Mouse (Mus musculus): ENCODE results near the gene Olfr1039. TPM values are rescaled to one million over a fixed set of nuclear protein-coding genes. Genes with fewer than 3 reads are reported as not detected.
"Not testable (repeated sequence)": the region's sequence is repeated elsewhere in the genome, so short reads cannot be mapped to it uniquely, and the experiment has no call there.

Olfr1039 gene
- total and polyA plus RNA-seq, 3 experiments: not detected

GRCm38 (mm10) chr2:86177720-86178119, 42.0 kb upstream of the Olfr1039 start, which contains the start of gene Olfr1044:
Gene Olfr1044 (minus strand): TSS chr2:86177820.
- H3K79me2 ChIP-seq (replicated peaks; ENCODE audit: control insufficient read depth, extremely low read depth, insufficient read depth, poor library complexity, severe bottlenecking): no peaks in the 10 kb centered on the region
- TF ChIP-seq USF1 (IDR thresholded peaks at IDR 0.05; ENCODE audit: low read depth, low read length): no peak
- no peak for TF ChIP-seq PAX5 (IDR thresholded peaks at IDR 0.05; ENCODE audit: low read length)
- TF ChIP-seq MXI1 (IDR thresholded peaks at IDR 0.05; ENCODE audit: low read depth, low read length): no peak
- TF ChIP-seq POLR2A (IDR thresholded peaks at IDR 0.05; ENCODE audit: low read depth, low read length): no peak
- TF ChIP-seq UBTF (IDR thresholded peaks at IDR 0.05; ENCODE audit: low read depth, low read length): no peak
- TF ChIP-seq RCOR1 (conservative IDR thresholded peaks at IDR 0.05; ENCODE audit: low read depth, low read length): no peak
- TF ChIP-seq RAD21 (IDR thresholded peaks at IDR 0.05; ENCODE audit: low read depth, low read length): no peak
- TF ChIP-seq POLR2AphosphoS2 (IDR thresholded peaks at IDR 0.05; ENCODE audit: low read depth, low read length): no peak
- TF ChIP-seq HCFC1 (IDR thresholded peaks at IDR 0.05; ENCODE audit: low read depth, low read length): no peak
- TF ChIP-seq TCF12 (IDR thresholded peaks at IDR 0.05; ENCODE audit: low read depth, low read length): no peak
- no peak for TF ChIP-seq CHD2 (IDR thresholded peaks at IDR 0.05; ENCODE audit: low read length)
- no peak for TF ChIP-seq MAFK (IDR thresholded peaks at IDR 0.05; ENCODE audit: insufficient replicate concordance, low read length)
- no peak for TF ChIP-seq ETS1 (conservative IDR thresholded peaks at IDR 0.05; ENCODE audit: low read depth, low read length)
- TF ChIP-seq CHD1 (IDR thresholded peaks at IDR 0.05; ENCODE audit: low read depth, low read length): no peak
- no peak for TF ChIP-seq SMC3 (IDR thresholded peaks at IDR 0.05; ENCODE audit: low read depth, low read length)
- no peak within 1 kb of the TSS for H3K27ac ChIP-seq (ENCODE audit: insufficient read depth, low read depth)
- H3K4me2 ChIP-seq (ENCODE audit: insufficient read depth, low read depth, poor library complexity, severe bottlenecking): no peak within 1 kb of the TSS
- H3K27me3 ChIP-seq (replicated peaks): no peaks in the 10 kb centered on the region
- H3K9ac ChIP-seq (ENCODE audit: insufficient read depth, low read depth): no peak within 1 kb of the TSS
- no peaks in the 10 kb centered on the region for H3K4me1 ChIP-seq (ENCODE audit: control insufficient read depth in 1 of 2, insufficient read depth in 2 of 2)
- dilution Hi-C loops (cut with MboI; ENCODE audit: extremely low pct_ligation_motif_present, extremely low pct_unique_long_range_greater_than_20kb, low sequenced_read_pairs) (no loop called here), in situ Hi-C loops (cut with MboI; ENCODE audit: low pct_ligation_motif_present, low pct_unique_long_range_greater_than_20kb, low sequenced_read_pairs) (no loop called here)
- peaks cover 14% of the 10 kb centered on the region for H3K9me3 ChIP-seq (replicated peaks; ENCODE audit: low read length)
- H3K4me3 ChIP-seq (replicated peaks in 1 of 3; ENCODE audit: low read depth in 2 of 3, low read length in 2 of 3, poor library complexity in 1 of 3): no peak within 1 kb of the TSS
- H3K36me3 ChIP-seq (replicated peaks in 1 of 2; ENCODE audit: control insufficient read depth in 1 of 2, insufficient read depth in 1 of 2, low read length in 1 of 2): no peaks in the 10 kb centered on the region
- DNase-seq (ENCODE audit: extremely low read depth): no peak

GRCm38 (mm10) chr2:86175422-86175821, 39.7 kb upstream of the Olfr1039 start:
- peaks cover 13% of the 10 kb centered on the region for H3K9me3 ChIP-seq (replicated peaks; ENCODE audit: low read length)
- H3K4me1 ChIP-seq (ENCODE audit: control insufficient read depth in 1 of 2, insufficient read depth in 2 of 2); H3K27me3 ChIP-seq (replicated peaks); H3K27ac ChIP-seq (ENCODE audit: insufficient read depth, low read depth); DNase-seq (ENCODE audit: extremely low read depth); H3K79me2 ChIP-seq (replicated peaks; ENCODE audit: control insufficient read depth, extremely low read depth, insufficient read depth, poor library complexity, severe bottlenecking); H3K36me3 ChIP-seq (replicated peaks in 1 of 2; ENCODE audit: control insufficient read depth in 1 of 2, insufficient read depth in 1 of 2, low read length in 1 of 2); H3K4me3 ChIP-seq (replicated peaks in 1 of 3; ENCODE audit: low read depth in 2 of 3, low read length in 2 of 3, poor library complexity in 1 of 3); H3K4me2 ChIP-seq (ENCODE audit: insufficient read depth, low read depth, poor library complexity, severe bottlenecking); dilution Hi-C loops (cut with MboI; ENCODE audit: extremely low pct_ligation_motif_present, extremely low pct_unique_long_range_greater_than_20kb, low sequenced_read_pairs); H3K9ac ChIP-seq (ENCODE audit: insufficient read depth, low read depth); in situ Hi-C loops (cut with MboI; ENCODE audit: low pct_ligation_motif_present, low pct_unique_long_range_greater_than_20kb, low sequenced_read_pairs): not testable (repeated sequence)

GRCm38 (mm10) chr2:86167422-86167821, 31.7 kb upstream of the Olfr1039 start, which contains the start of gene Olfr1043:
Gene Olfr1043 (minus strand): TSS chr2:86167522.
- TF ChIP-seq USF1 (IDR thresholded peaks at IDR 0.05; ENCODE audit: low read depth, low read length): no peak
- TF ChIP-seq NRF1 (IDR thresholded peaks at IDR 0.05; ENCODE audit: low read depth, low read length): no peak
- H3K9me3 ChIP-seq (replicated peaks; ENCODE audit: low read length): peaks cover 15% of the 10 kb centered on the region
- H3K4me2 ChIP-seq (ENCODE audit: insufficient read depth, low read depth, poor library complexity, severe bottlenecking): no peak within 1 kb of the TSS
- no peak within 1 kb of the TSS for H3K9ac ChIP-seq (ENCODE audit: insufficient read depth, low read depth)
- in situ Hi-C loops (cut with MboI; ENCODE audit: low pct_ligation_motif_present, low pct_unique_long_range_greater_than_20kb, low sequenced_read_pairs) (no loop called here), dilution Hi-C loops (cut with MboI; ENCODE audit: extremely low pct_ligation_motif_present, extremely low pct_unique_long_range_greater_than_20kb, low sequenced_read_pairs) (no loop called here)
- H3K4me1 ChIP-seq (ENCODE audit: control insufficient read depth in 1 of 2, insufficient read depth in 2 of 2): no peaks in the 10 kb centered on the region
- no peak within 1 kb of the TSS for H3K4me3 ChIP-seq (replicated peaks in 1 of 3; ENCODE audit: low read depth in 2 of 3, low read length in 2 of 3, poor library complexity in 1 of 3)
- no peak for DNase-seq (ENCODE audit: extremely low read depth)
- H3K36me3 ChIP-seq (replicated peaks in 1 of 2; ENCODE audit: control insufficient read depth in 1 of 2, insufficient read depth in 1 of 2, low read length in 1 of 2): no peaks in the 10 kb centered on the region
- no peak within 1 kb of the TSS for H3K27ac ChIP-seq (ENCODE audit: insufficient read depth, low read depth)
- H3K79me2 ChIP-seq (replicated peaks; ENCODE audit: control insufficient read depth, extremely low read depth, insufficient read depth, poor library complexity, severe bottlenecking): no peaks in the 10 kb centered on the region
- no peaks in the 10 kb centered on the region for H3K27me3 ChIP-seq (replicated peaks)
